Mouse (Mus musculus) CD4-positive, CD25-positive, alpha-beta regulatory T cell, adult 2 months (primary cell): ENCODE measurements around the gene Hcar1.

Source experiments
- DNase-seq: peaks from one replicate; pipeline ENCODE4 v3.0.0-alpha.2; 2012; ENCODE audit warnings: low read depth, low spot score

Gene Hcar1

GRCm38 (mm10) chr5:123863934-123864333 is 15.9 kb downstream of the Hcar1 start:
- no peak for DNase-seq

DNA sequence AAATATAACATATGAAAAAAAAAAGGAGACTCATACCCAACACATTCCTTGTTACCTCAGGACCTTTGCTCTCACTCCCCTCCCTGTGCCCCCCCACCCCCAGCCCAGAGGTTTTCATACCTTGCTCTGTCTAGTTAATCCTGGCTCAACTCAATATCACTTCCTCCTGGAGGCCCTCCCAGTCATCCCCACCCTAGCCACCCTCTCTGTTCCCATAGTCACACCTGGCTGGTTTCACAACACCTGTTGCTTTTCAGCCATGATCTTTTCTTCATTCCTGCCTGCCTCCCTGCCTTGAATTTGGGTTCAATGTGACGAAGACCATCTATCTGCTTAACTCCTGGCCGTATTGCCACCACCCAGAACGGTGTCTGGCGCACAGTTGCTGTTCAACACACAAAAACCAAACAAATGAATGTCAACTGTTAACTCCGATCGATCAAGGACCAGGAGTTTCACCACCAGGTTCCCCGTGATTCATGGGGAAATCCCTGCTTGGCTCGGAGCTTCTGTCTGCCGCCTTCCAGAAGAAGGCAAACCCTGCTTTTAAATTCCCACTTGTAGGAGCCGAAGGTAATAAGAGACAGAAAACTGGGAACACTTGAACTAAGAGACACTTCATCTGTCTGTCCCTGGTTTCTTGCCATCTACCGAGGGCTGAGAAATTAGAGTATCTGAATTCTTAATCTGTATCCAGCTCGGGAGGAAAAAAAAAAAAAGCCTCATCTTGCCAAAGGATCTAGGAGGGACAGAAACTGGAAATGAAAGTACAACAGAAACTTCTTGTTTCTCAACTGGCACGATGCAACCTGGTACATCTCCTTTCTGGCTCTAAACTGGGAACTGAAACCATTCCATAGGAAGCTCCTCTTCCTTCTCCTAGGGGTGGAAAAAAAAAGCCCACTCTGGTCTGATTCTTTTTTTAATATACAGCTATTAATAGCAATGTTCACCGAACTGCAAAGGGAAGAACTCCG is 17.2 kb downstream of the Hcar1 start:
- no peak for DNase-seq

- no peak for DNase-seq
Measured at GRCm38 (mm10) chr5:123858798-123859197, 21.0 kb downstream of the Hcar1 start.

DNA sequence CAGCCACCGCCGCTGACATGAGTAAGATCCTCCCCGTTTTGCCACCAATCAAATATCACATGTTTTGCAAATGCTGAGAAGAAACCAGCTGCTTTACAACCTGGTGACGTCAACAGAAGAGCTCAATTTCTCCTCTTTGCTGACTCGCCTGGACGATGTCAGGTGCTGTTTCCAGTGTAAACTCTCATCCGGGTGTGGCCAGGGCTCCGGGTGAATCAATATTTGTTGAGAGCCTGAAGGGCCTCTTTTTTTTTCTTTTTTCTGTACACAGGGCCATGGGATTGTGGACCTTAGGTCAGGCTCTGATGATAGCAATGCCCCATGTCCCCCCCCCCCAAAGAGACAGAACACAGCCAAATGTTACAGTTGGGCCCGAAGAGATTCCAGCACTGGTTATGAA is 25.3 kb downstream of the Hcar1 start:
- DNase-seq, result no peak

- no peak for DNase-seq
Measured at GRCm38 (mm10) chr5:123853877-123854504, 25.8 kb downstream of the Hcar1 start.

DNA sequence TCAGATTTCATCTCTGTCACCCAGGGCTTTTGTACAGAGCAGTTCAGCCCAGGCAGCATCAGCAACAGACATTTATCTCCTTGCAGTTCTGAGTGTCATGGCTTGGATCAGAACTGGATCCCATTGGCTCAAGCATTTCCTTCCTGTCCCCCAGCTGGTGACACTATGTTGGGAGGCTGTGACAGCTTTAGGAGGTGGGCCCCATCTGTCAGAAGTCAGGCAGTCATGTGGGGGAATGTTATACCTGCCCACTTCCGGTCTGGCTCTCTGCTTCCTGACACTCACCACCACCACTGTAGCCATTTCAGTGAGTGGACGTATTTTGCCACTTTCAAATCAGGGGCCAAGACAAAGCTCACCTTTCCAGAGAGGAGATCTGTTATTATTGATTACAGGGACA is 28.4 kb downstream of the Hcar1 start:
- DNase-seq, result peak; percentile 7

GRCm38 (mm10) chr5:123844316-123844715 is 35.5 kb downstream of the Hcar1 start:
- DNase-seq, result no peak

DNA sequence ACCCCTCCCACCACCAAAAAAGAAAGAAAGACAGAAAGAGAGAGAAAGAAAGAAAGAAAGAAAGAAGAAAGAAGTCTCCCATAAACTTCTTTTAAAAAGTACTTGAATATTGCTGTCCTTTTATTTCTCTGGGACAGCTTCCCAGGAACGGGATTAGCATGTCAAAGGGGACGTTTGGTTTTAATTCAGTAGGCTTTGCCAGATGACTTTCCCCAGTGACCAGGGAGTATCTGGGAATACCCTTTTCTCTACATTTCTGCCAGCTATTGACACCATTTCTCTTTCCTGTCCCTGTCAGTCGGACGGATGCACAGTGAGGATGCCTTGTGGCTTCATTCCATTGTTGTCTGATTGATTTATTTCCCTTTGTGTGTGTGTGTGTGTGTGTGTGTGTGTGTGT is 36.0 kb downstream of the Hcar1 start:
- DNase-seq, result no peak

DNA sequence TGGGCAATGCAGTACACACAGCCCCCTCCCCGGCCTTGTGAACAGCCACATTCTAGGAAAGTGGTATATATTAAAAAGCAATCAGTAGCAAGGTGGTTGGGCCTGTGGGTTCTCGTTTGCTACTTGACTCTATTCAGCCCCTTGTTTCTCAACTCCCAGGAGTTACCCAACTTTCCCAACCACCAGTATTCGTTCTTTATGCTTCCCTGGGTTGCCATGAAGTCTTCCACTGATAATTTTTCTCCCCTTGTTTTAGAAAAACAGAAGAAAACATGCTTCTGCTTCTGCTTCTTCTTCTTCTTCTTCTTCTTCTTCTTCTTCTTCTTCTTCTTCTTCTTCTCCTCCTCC is 36.9 kb downstream of the Hcar1 start:
- DNase-seq, result no peak

- DNase-seq, result no peak
Measured at GRCm38 (mm10) chr5:123842221-123842934, 37.4 kb downstream of the Hcar1 start.

DNA sequence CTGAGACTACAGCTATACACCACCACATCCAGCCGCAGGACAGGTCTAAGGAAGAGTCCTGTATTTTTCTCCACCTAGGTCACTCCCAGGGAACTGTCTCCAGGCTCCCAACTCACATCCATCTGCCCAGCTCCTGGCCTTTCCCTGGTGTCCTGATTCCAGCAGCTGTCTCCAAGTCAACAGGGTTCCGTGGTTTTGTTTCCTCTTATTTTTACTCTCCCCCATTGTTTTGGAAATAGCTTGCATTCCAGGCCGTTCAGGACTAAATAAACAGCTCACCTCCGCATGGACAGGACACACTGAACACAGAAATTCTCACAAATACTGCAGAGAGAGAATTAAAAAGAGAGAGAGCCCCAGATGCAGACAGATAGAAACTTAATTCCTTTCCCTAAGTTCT is 42.4 kb downstream of the Hcar1 start:
- DNase-seq, result no peak

DNA sequence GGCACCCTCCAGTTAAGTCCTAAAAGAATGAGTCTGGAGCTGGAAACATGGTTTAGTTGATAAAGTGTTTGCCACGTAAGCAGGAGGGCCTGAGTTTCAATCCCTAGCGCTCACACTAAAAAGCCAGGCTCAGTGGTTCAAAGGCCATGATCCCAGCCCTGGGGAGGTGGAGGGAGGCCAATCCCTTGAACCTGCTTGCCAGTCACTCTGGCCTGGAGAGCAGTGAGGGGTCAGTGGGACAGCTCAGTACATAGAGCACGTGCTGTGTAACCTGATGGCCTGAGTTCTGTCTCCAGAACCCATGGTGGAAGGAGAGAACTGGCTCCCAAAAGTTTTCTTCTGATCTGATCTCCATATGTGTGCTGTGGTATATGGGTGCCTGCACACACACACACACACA is 45.0 kb downstream of the Hcar1 start:
- no peak for DNase-seq

GRCm38 (mm10) chr5:123832309-123832708 is 47.5 kb downstream of the Hcar1 start:
- DNase-seq, result no peak

- DNase-seq, result no peak
Measured at GRCm38 (mm10) chr5:123827659-123828091, 52.1 kb downstream of the Hcar1 start.
